Mouse (Mus musculus) forebrain, embryonic 11.5 days (tissue): ENCODE data around the gene Actl10. TPM values are rescaled to one million over a fixed set of nuclear protein-coding genes. Genes with fewer than 3 reads are reported as not detected.

Experiments
- ATAC-seq: fragments of 200-750 bp; cut with Nextera tagmentation; replicated peaks from 2 replicates; pipeline ENCODE4 v1.8.0; 2017; ENCODE audit warnings: moderate TSS enrichment; ENCODE audit not compliant: low FRiP score
- DNase-seq: peaks from one replicate; pipeline ENCODE4 v3.0.0-alpha.2; 2017; ENCODE audit warnings: low spot score
- H3K27ac ChIP-seq: fragments of 300-500 bp; sonication (generic); 2 replicates; pipeline ENCODE4 v1.5.1; 2014; ENCODE audit warnings: low read depth, low read length
- H3K27me3 ChIP-seq: fragments of 300-500 bp; sonication (generic); 2 replicates; pipeline ENCODE4 v1.6.1; 2014; ENCODE audit warnings: mild to moderate bottlenecking, low read length, mixed read lengths; ENCODE audit not compliant: control insufficient read depth, insufficient read depth
- H3K36me3 ChIP-seq: fragments of 300-500 bp; sonication (generic); 2 replicates; pipeline ENCODE4 v1.6.1; 2014; ENCODE audit warnings: mild to moderate bottlenecking, low read length, moderate library complexity, mixed read lengths; ENCODE audit not compliant: control insufficient read depth, insufficient read depth
- H3K4me1 ChIP-seq: fragments of 300-500 bp; sonication (generic); replicated peaks from 2 replicates; pipeline ENCODE4 v1.6.1; 2014; ENCODE audit warnings: low read length, mixed read lengths; ENCODE audit not compliant: control insufficient read depth, insufficient read depth
- H3K4me2 ChIP-seq: fragments of 300-500 bp; sonication (generic); 2 replicates; pipeline ENCODE4 v1.6.1; 2014; ENCODE audit warnings: low read depth, mild to moderate bottlenecking, low read length, moderate library complexity, mixed read lengths; ENCODE audit not compliant: severe bottlenecking
- H3K4me3 ChIP-seq: fragments of 300-500 bp; sonication (generic); 2 replicates; pipeline ENCODE4 v1.5.1; 2014; ENCODE audit warnings: low read depth, low read length
- H3K9ac ChIP-seq: fragments of 300-500 bp; sonication (generic); 2 replicates; pipeline ENCODE4 v1.6.1; 2014; ENCODE audit warnings: low read length
- H3K9me3 ChIP-seq: fragments of 300-500 bp; sonication (generic); 2 replicates; pipeline ENCODE4 v1.6.1; 2016; ENCODE audit warnings: low read length, mixed read lengths; ENCODE audit not compliant: control insufficient read depth
- WGBS: fragments of 180-500 bp; shearing (Covaris S2); extraction: QIAGEN DNeasy Blood & Tissue Kit; methylation state at CpG from one replicate; pipeline ENCODE4 v1.1.7; 2014; 5-methylcytosine and 5-hydroxymethylcytosine counted together
- polyA plus RNA-seq: library from polyadenylated mRNA; unstranded; fragments of >200 nt; fragmentation: Nextera tagmentation; extraction: Ambion mirVana; gene quantifications from 2 replicates; pipeline ENCODE4 v1.2.1, GENCODE M21; 2014

Actl10 gene
- polyA plus RNA-seq = 0.41 and 0.77 TPM in 2 replicates

GRCm38 (mm10) chr2:154551476-154551875, at the start of gene Actl10:
Gene Actl10 (plus strand): TSS chr2:154551776.
- 82% methylated on average over 4 of the region's 4 CpGs for whole genome bisulfite sequencing
- ATAC-seq = no peak
- DNase-seq = peak; percentile 49
- H3K27me3 ChIP-seq = peaks cover 18% of the 10 kb centered on the region
- H3K9me3 ChIP-seq = no peaks in the 10 kb centered on the region
- peak within 1 kb of the TSS; percentile 8 for H3K9ac ChIP-seq
- 0 out of 2 replicates have a peak within 1 kb of the TSS, but pooled peaks have one; percentile 8 for H3K4me2 ChIP-seq
- H3K36me3 ChIP-seq = no peaks in the 10 kb centered on the region
- no peak within 1 kb of the TSS for H3K4me3 ChIP-seq
- H3K4me1 ChIP-seq = peaks cover 19% of the 10 kb centered on the region
- H3K27ac ChIP-seq = no peak within 1 kb of the TSS

- Histone ChIP-seq H3K4me3 (no peak overlapping the region), H3K27me3 (no peaks in the 10 kb centered on the region), H3K4me1 (no peaks in the 10 kb centered on the region), H3K9me3 (no peaks in the 10 kb centered on the region), H3K9ac (no peak overlapping the region), H3K36me3 (no peaks in the 10 kb centered on the region), H3K4me2 (no peak overlapping the region), H3K27ac (no peak overlapping the region)
- WGBS = 56% methylated on average over 2 of the region's 2 CpGs
- ATAC-seq = no peak
- no peak for DNase-seq
These were observed 44.5 kb upstream of the Actl10 start for GRCm38 (mm10) chr2:154507076-154507475.

- no peak overlapping the region for H3K4me2 ChIP-seq
- ATAC-seq = no peak
These were observed 43.9 kb upstream of the Actl10 start for GRCm38 (mm10) chr2:154507566-154508283.

GRCm38 (mm10) chr2:154508450-154508849, 43.1 kb upstream of the Actl10 start:
- no peaks in the 10 kb centered on the region for H3K9me3 ChIP-seq
- WGBS = 88% methylated on average over 4 of the region's 4 CpGs
- no peak overlapping the region for H3K27ac ChIP-seq
- H3K9ac ChIP-seq = no peak overlapping the region
- H3K4me3 ChIP-seq = no peak overlapping the region
- no peaks in the 10 kb centered on the region for H3K4me1 ChIP-seq
- no peak overlapping the region for H3K4me2 ChIP-seq
- no peaks in the 10 kb centered on the region for H3K27me3 ChIP-seq
- DNase-seq = no peak
- H3K36me3 ChIP-seq = no peaks in the 10 kb centered on the region
- ATAC-seq = no peak

More at GRCm38 (mm10) chr2:154507566-154508283, 43.9 kb upstream of the Actl10 start:
- Histone ChIP-seq H3K4me3 (no peak overlapping the region), H3K9me3 (no peaks in the 10 kb centered on the region), H3K27ac (no peak overlapping the region), H3K9ac (no peak overlapping the region), H3K36me3 (no peaks in the 10 kb centered on the region), H3K27me3 (no peaks in the 10 kb centered on the region), H3K4me1 (no peaks in the 10 kb centered on the region)
- 82% methylated on average over 9 of the region's 9 CpGs for WGBS
- DNase-seq = no peak

- DNase-seq (no peak), ATAC-seq (no peak)
- Histone ChIP-seq H3K27me3 (no peaks in the 10 kb centered on the region), H3K9me3 (no peaks in the 10 kb centered on the region), H3K36me3 (no peaks in the 10 kb centered on the region), H3K4me2 (no peak overlapping the region), H3K4me3 (no peak overlapping the region), H3K4me1 (no peaks in the 10 kb centered on the region), H3K27ac (no peak overlapping the region), H3K9ac (no peak overlapping the region)
- 96% methylated on average over 3 of the region's 3 CpGs for WGBS
These were observed 41.4 kb upstream of the Actl10 start for GRCm38 (mm10) chr2:154510141-154510540.

- Histone ChIP-seq H3K4me2 (no peak overlapping the region), H3K4me3 (no peak overlapping the region), H3K9me3 (no peaks in the 10 kb centered on the region), H3K27me3 (no peaks in the 10 kb centered on the region), H3K27ac (no peak overlapping the region), H3K4me1 (no peaks in the 10 kb centered on the region), H3K9ac (no peak overlapping the region), H3K36me3 (peaks cover 2% of the 10 kb centered on the region)
- 89% methylated on average over 3 of the region's 3 CpGs for WGBS
- ATAC-seq (no peak), DNase-seq (no peak)
These were observed 34.6 kb upstream of the Actl10 start for GRCm38 (mm10) chr2:154516944-154517343.

- Histone ChIP-seq H3K9ac (no peak overlapping the region), H3K9me3 (no peaks in the 10 kb centered on the region), H3K4me2 (no peak overlapping the region), H3K36me3 (peaks cover 2% of the 10 kb centered on the region), H3K4me3 (no peak overlapping the region), H3K27ac (no peak overlapping the region), H3K27me3 (no peaks in the 10 kb centered on the region), H3K4me1 (no peaks in the 10 kb centered on the region)
- no peak for ATAC-seq
- DNase-seq = no peak
- 94% methylated on average over 5 of the region's 5 CpGs for WGBS
These were observed 34.2 kb upstream of the Actl10 start for GRCm38 (mm10) chr2:154517424-154517823.

GRCm38 (mm10) chr2:154521449-154521848, 30.1 kb upstream of the Actl10 start:
- no peaks in the 10 kb centered on the region for H3K27me3 ChIP-seq
- no peak for DNase-seq
- no peak overlapping the region for H3K4me2 ChIP-seq
- H3K4me3 ChIP-seq = no peak overlapping the region
- H3K4me1 ChIP-seq = no peaks in the 10 kb centered on the region
- peaks cover 6% of the 10 kb centered on the region for H3K36me3 ChIP-seq
- no peaks in the 10 kb centered on the region for H3K9me3 ChIP-seq
- no peak for ATAC-seq
- no peak overlapping the region for H3K9ac ChIP-seq
- H3K27ac ChIP-seq = no peak overlapping the region

- WGBS = 97% methylated on average over 5 of the region's 5 CpGs
- no peak overlapping the region for H3K27ac ChIP-seq
- no peaks in the 10 kb centered on the region for H3K9me3 ChIP-seq
- DNase-seq (no peak), ATAC-seq (no peak)
- H3K4me3 ChIP-seq = no peak overlapping the region
- peaks cover 4% of the 10 kb centered on the region; the same call in 1 of the 2 replicates for H3K36me3 ChIP-seq
- H3K4me2 ChIP-seq = no peak overlapping the region
- no peaks in the 10 kb centered on the region for H3K4me1 ChIP-seq
- no peak overlapping the region for H3K9ac ChIP-seq
- H3K27me3 ChIP-seq = no peaks in the 10 kb centered on the region
These were observed 29.2 kb upstream of the Actl10 start for GRCm38 (mm10) chr2:154522334-154522733.
